Mouse (Mus musculus) embryonic facial prominence, embryonic 14.5 days (tissue): ENCODE results near the gene Sumo3. TPM values are rescaled to one million over a fixed set of nuclear protein-coding genes. Genes with fewer than 3 reads are reported as not detected.

Experiments used
- ATAC-seq: fragments of 200-750 bp; cut with Nextera tagmentation; 2 replicates; pipeline ENCODE4 v1.8.0; 2017; ENCODE audit warnings: low read depth, moderate number of reproducible peaks, moderate TSS enrichment
- DNase-seq: peaks from one replicate; pipeline ENCODE4 v3.0.0-alpha.2; 2015; ENCODE audit warnings: low spot score
- H3K27ac ChIP-seq: fragments of 300-500 bp; sonication (generic); replicated peaks from 2 replicates; pipeline ENCODE4 v1.5.1; 2014; ENCODE audit warnings: low read depth, mild to moderate bottlenecking, low read length, moderate library complexity
- H3K27me3 ChIP-seq: fragments of 300-500 bp; sonication (generic); replicated peaks from 2 replicates; pipeline ENCODE4 v1.6.1; 2014; ENCODE audit warnings: low read length; ENCODE audit not compliant: control insufficient read depth, insufficient read depth
- H3K36me3 ChIP-seq: fragments of 300-500 bp; sonication (generic); 2 replicates; pipeline ENCODE4 v1.6.1; 2014; ENCODE audit warnings: low read length, mixed read lengths; ENCODE audit not compliant: control insufficient read depth, insufficient read depth
- H3K4me1 ChIP-seq: fragments of 300-500 bp; sonication (generic); 2 replicates; pipeline ENCODE4 v1.6.1; 2014; ENCODE audit warnings: antibody characterized with exemption, low read length; ENCODE audit not compliant: control insufficient read depth, insufficient read depth
- H3K4me2 ChIP-seq: fragments of 300-500 bp; sonication (generic); 2 replicates; pipeline ENCODE4 v1.6.1; 2014; ENCODE audit warnings: low read depth, mild to moderate bottlenecking, low read length, moderate library complexity, mixed read lengths
- H3K4me3 ChIP-seq: fragments of 300-500 bp; sonication (generic); 2 replicates; pipeline ENCODE4 v1.5.1; 2014; ENCODE audit warnings: low read depth, mild to moderate bottlenecking, low read length
- H3K9ac ChIP-seq: fragments of 300-500 bp; sonication (generic); 2 replicates; pipeline ENCODE4 v1.6.1; 2014; ENCODE audit warnings: low read depth, mild to moderate bottlenecking, low read length, moderate library complexity, mixed read lengths
- H3K9me3 ChIP-seq: fragments of 300-500 bp; sonication (generic); 2 replicates; pipeline ENCODE4 v1.6.1; 2016; ENCODE audit warnings: low read length; ENCODE audit not compliant: control insufficient read depth
- WGBS: fragments of 180-500 bp; shearing (Covaris S2); extraction: QIAGEN DNeasy Blood & Tissue Kit; methylation state at CpG from one replicate; pipeline ENCODE4 v1.1.7; 2014; 5-methylcytosine and 5-hydroxymethylcytosine counted together
- microRNA counts: library from miRNA; unstranded; fragments of <30 nt; microRNA quantifications from one replicate; lab custom pipeline; 2017
- microRNA-seq: library from miRNA; unstranded; fragments of <30 nt; microRNA quantifications from one replicate; pipeline ENCODE4, GENCODE M21; 2016; ENCODE audit warnings: borderline number of aligned reads
- polyA plus RNA-seq: library from polyadenylated mRNA; unstranded; fragments of >200 nt; fragmentation: Nextera tagmentation; extraction: Ambion mirVana; gene quantifications from 2 replicates; pipeline ENCODE4 v1.2.1, GENCODE M21; 2014

Gene Sumo3
- polyA plus RNA-seq, 1 experiment from 2014 or later: 261 TPM

DNA sequence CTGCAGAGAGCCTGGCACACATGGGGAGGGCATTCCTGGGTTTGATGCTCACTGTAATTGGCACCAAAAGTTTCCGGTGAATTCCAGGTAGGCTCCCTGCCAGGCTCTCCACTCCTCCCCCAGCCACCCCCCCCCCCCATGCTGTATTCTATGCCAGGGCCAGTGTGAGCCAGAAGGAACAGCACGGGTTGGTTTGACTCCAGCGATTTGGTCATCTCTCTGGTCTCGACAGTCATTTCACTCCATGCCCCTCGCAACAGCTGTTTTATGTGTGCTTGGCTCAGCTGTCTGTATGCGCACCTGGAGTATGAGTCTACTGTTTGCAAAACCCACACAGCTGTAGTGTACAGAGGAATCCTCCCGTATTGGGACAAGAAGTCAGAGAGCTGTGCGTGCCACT lies 60.4 kb downstream of the Sumo3 start:
- DNase-seq: no peak
- Histone ChIP-seq H3K4me1 (no peaks in the 10 kb centered on the region), H3K36me3 (no peaks in the 10 kb centered on the region), H3K27me3 (0 out of 2 replicates have a peak, but pooled peaks cover 4% of the 10 kb centered on the region), H3K9me3 (no peaks in the 10 kb centered on the region), H3K27ac (no peak overlapping the region), H3K4me3 (no peak overlapping the region), H3K9ac (no peak overlapping the region), H3K4me2 (no peak overlapping the region)
- no peak; the same call in 1 of the 2 replicates for ATAC-seq
- WGBS: 62% methylated on average over 8 of the region's 8 CpGs

DNA sequence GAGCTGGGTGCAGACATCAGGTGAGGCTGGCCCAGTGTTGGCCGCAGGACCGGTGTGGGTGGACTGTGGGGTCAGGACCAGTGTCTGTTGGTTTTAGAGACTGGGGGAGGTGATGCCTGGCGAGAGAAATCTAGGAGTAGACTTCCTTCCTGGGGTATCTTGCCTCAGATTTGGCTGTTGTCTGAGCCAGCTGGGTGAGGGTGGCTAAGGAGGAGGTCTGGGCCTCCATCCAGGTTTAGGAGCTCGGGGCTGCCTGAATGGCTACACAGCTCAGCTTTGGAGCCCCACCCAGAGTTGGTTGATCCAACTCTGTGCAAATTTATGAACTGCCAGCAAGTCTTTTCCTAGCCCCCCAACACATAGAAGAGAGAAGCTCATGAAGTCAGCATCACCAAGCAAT lies 61.5 kb downstream of the Sumo3 start:
- H3K4me2 ChIP-seq: no peak overlapping the region
- no peaks in the 10 kb centered on the region for H3K4me1 ChIP-seq
- DNase-seq (no peak), ATAC-seq (no peak)
- 0 out of 2 replicates have a peak, but pooled peaks cover 4% of the 10 kb centered on the region for H3K27me3 ChIP-seq
- H3K27ac ChIP-seq: no peak overlapping the region
- H3K4me3 ChIP-seq: no peak overlapping the region
- 73% methylated on average over 4 of the region's 4 CpGs for WGBS
- no peaks in the 10 kb centered on the region for H3K9me3 ChIP-seq
- H3K9ac ChIP-seq: no peak overlapping the region
- H3K36me3 ChIP-seq: no peaks in the 10 kb centered on the region

MicroRNAs encoded within 50 kb of the gene (microRNA counts, 519-probe panel; counts per million panel counts)
- microRNA mmu-miR-1930 (lab: Ali Mortazavi, UCI): 19.3 counts per million

Small RNAs within 50 kb of the gene (microRNA-seq; reads per million reads assigned to microRNA genes)
- gene Mir1930: 13.3 reads per million, percentile 31 among the genes with 10 or more reads in this experiment

Other genes with a start within 250 kb of the Sumo3 start
- gene Adarb1, start 187.8 kb upstream of the Sumo3 start, polyA plus RNA-seq: 4.2 and 5.4 TPM in 2 replicates
- 34.2 and 38.5 TPM in 2 replicates for gene Fam207a, start 90.3 kb upstream of the Sumo3 start, polyA plus RNA-seq
- 3.0 and 3.5 TPM in 2 replicates for gene Itgb2, start 75.8 kb upstream of the Sumo3 start, polyA plus RNA-seq
- 135 and 143 TPM in 2 replicates for gene Pttg1ip, start 24.4 kb upstream of the Sumo3 start, polyA plus RNA-seq
- gene Gm49325, start 100 bp downstream of the Sumo3 start, polyA plus RNA-seq: 4.1 and 7.4 TPM in 2 replicates
- gene Ube2g2, start 16.2 kb downstream of the Sumo3 start, polyA plus RNA-seq: 66.1 and 69.5 TPM in 2 replicates
- gene Tspear, start 80.5 kb downstream of the Sumo3 start, polyA plus RNA-seq: 1.0 and 1.3 TPM in 2 replicates
- not detected in 2 replicates for gene Gm19402, start 84.7 kb downstream of the Sumo3 start, polyA plus RNA-seq
- gene Gm9508, start 91.1 kb downstream of the Sumo3 start, polyA plus RNA-seq: not detected in 2 replicates
- gene Gm10272, start 100.5 kb downstream of the Sumo3 start, polyA plus RNA-seq: not detected in 2 replicates
- gene Gm10024, start 105.4 kb downstream of the Sumo3 start, polyA plus RNA-seq: 0.57 TPM in 1 of 2 replicates, not detected in the other
- not detected in 2 replicates for gene Gm10142, start 109.7 kb downstream of the Sumo3 start, polyA plus RNA-seq
- not detected in 2 replicates for gene Krtap12-1, start 114.5 kb downstream of the Sumo3 start, polyA plus RNA-seq
- not detected in 2 replicates for gene Gm10100, start 120.4 kb downstream of the Sumo3 start, polyA plus RNA-seq
- gene Gm18596, start 136.5 kb downstream of the Sumo3 start, polyA plus RNA-seq: not detected in 2 replicates
- not detected in 2 replicates for gene Gm9736, start 145.3 kb downstream of the Sumo3 start, polyA plus RNA-seq
- gene Gm3233, start 153.6 kb downstream of the Sumo3 start, polyA plus RNA-seq: not detected in 2 replicates
- not detected in 2 replicates for gene Gm3238, start 165.2 kb downstream of the Sumo3 start, polyA plus RNA-seq
- gene Gm7138, start 170.8 kb downstream of the Sumo3 start, polyA plus RNA-seq: not detected in 2 replicates
- gene Gm3250, start 176.4 kb downstream of the Sumo3 start, polyA plus RNA-seq: not detected in 2 replicates
- gene Gm7137, start 182.1 kb downstream of the Sumo3 start, polyA plus RNA-seq: not detected in 2 replicates
- not detected in 2 replicates for gene Gm9639, start 189.0 kb downstream of the Sumo3 start, polyA plus RNA-seq
- gene Gm19668, start 193.0 kb downstream of the Sumo3 start, polyA plus RNA-seq: not detected in 2 replicates
- not detected in 2 replicates for gene Gm9507, start 205.7 kb downstream of the Sumo3 start, polyA plus RNA-seq
- gene Gm2696, start 208.6 kb downstream of the Sumo3 start, polyA plus RNA-seq: not detected in 2 replicates
- gene Krtap10-4, start 221.0 kb downstream of the Sumo3 start, polyA plus RNA-seq: not detected in 2 replicates
- not detected in 2 replicates for gene Krtap10-10, start 229.8 kb downstream of the Sumo3 start, polyA plus RNA-seq
- not detected in 2 replicates for gene Gm36176, start 240.7 kb downstream of the Sumo3 start, polyA plus RNA-seq
- gene Gm10318, start 246.8 kb downstream of the Sumo3 start, polyA plus RNA-seq: 0.33 TPM in 1 of 2 replicates, not detected in the other